Mouse (Mus musculus): ENCODE measurements around the gene Gpsm2. TPM values are rescaled to one million over a fixed set of nuclear protein-coding genes. Genes with fewer than 3 reads are reported as not detected.
"Not testable (repeated sequence)": the region's sequence is repeated elsewhere in the genome, so short reads cannot be mapped to it uniquely, and the experiment has no call there.

Gene Gpsm2
- polyA plus RNA-seq, 1 experiment from 2014 or later = 43.8 TPM

GRCm38 (mm10) chr3:108689015-108689441, 33.1 kb downstream of the Gpsm2 start:
- Histone ChIP-seq H3K36me3 (ENCODE audit: control insufficient read depth, insufficient read depth, low read length) (peaks cover 12% of the 10 kb centered on the region), H3K4me2 (ENCODE audit: low read depth, low read length) (no peak overlapping the region), H3K27ac (ENCODE audit: low read length) (no peak overlapping the region), H3K9me3 (ENCODE audit: control insufficient read depth, low read length) (no peaks in the 10 kb centered on the region), H3K4me3 (ENCODE audit: low read length) (no peak overlapping the region), H3K27me3 (ENCODE audit: control insufficient read depth, insufficient read depth, low read depth, low read length) (no peaks in the 10 kb centered on the region), H3K4me1 (replicated peaks; ENCODE audit: control insufficient read depth, insufficient read depth, low read length) (no peaks in the 10 kb centered on the region), H3K9ac (ENCODE audit: low read length) (no peak overlapping the region)
- 77% methylated on average over 6 of the region's 6 CpGs for WGBS
- no peak for ATAC-seq (ENCODE audit: low read depth)

GRCm38 (mm10) chr3:108685701-108686100, 36.4 kb downstream of the Gpsm2 start:
- H3K4me3 ChIP-seq (ENCODE audit: low read length) = no peak overlapping the region
- H3K9ac ChIP-seq (ENCODE audit: low read length) = no peak overlapping the region
- H3K4me2 ChIP-seq (ENCODE audit: low read depth, low read length) = no peak overlapping the region
- peaks cover 18% of the 10 kb centered on the region for H3K36me3 ChIP-seq (ENCODE audit: control insufficient read depth, insufficient read depth, low read length)
- no peaks in the 10 kb centered on the region for H3K27me3 ChIP-seq (ENCODE audit: control insufficient read depth, insufficient read depth, low read depth, low read length)
- no peaks in the 10 kb centered on the region for H3K9me3 ChIP-seq (ENCODE audit: control insufficient read depth, low read length)
- no peak overlapping the region for H3K27ac ChIP-seq (ENCODE audit: low read length)
- H3K4me1 ChIP-seq (replicated peaks; ENCODE audit: control insufficient read depth, insufficient read depth, low read length) = no peaks in the 10 kb centered on the region
- no peak for ATAC-seq (ENCODE audit: low read depth)
- whole genome bisulfite sequencing = 96% methylated on average over 7 of the region's 7 CpGs

- H3K27ac ChIP-seq (ENCODE audit: low read length); H3K4me1 ChIP-seq (replicated peaks; ENCODE audit: control insufficient read depth, insufficient read depth, low read length); H3K27me3 ChIP-seq (ENCODE audit: control insufficient read depth, insufficient read depth, low read depth, low read length); ATAC-seq (ENCODE audit: low read depth); H3K9ac ChIP-seq (ENCODE audit: low read length); H3K4me3 ChIP-seq (ENCODE audit: low read length); H3K4me2 ChIP-seq (ENCODE audit: low read depth, low read length); H3K9me3 ChIP-seq (ENCODE audit: control insufficient read depth, low read length): not testable (repeated sequence)
- 82% methylated on average over 5 of the region's 5 CpGs for WGBS
- peaks cover 26% of the 10 kb centered on the region for H3K36me3 ChIP-seq (ENCODE audit: control insufficient read depth, insufficient read depth, low read length)
Measured at GRCm38 (mm10) chr3:108683597-108683996, 38.5 kb downstream of the Gpsm2 start.

DNA sequence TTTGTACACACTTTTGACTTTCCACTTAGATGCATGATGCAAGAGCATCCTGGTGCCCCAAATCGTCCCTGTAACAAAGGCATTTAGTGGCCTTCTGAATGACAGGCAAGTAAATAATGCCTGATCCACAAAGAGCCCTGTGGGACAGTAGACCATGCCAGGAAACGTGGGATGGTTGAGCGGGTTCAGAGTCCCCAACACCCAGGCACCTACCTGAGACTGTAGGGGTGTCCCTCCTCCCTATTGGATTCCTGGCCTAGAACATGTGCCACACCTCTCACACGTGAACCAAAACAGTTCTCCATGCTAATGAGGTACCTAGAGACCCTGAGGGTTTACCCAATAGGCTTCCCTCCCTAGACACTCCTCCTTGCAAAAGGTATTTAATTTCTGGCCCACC, 41.1 kb downstream of the Gpsm2 start:
- WGBS = 79% methylated on average over 4 of the region's 4 CpGs
- ATAC-seq (ENCODE audit: low read depth) = no peak
- Histone ChIP-seq H3K4me3 (ENCODE audit: low read length) (no peak overlapping the region), H3K4me2 (ENCODE audit: low read depth, low read length) (no peak overlapping the region), H3K4me1 (replicated peaks; ENCODE audit: control insufficient read depth, insufficient read depth, low read length) (no peaks in the 10 kb centered on the region), H3K9me3 (ENCODE audit: control insufficient read depth, low read length) (no peaks in the 10 kb centered on the region), H3K9ac (ENCODE audit: low read length) (no peak overlapping the region), H3K27me3 (ENCODE audit: control insufficient read depth, insufficient read depth, low read depth, low read length) (no peaks in the 10 kb centered on the region), H3K27ac (ENCODE audit: low read length) (no peak overlapping the region), H3K36me3 (ENCODE audit: control insufficient read depth, insufficient read depth, low read length) (peaks cover 38% of the 10 kb centered on the region)

- no peak overlapping the region for H3K9ac ChIP-seq (ENCODE audit: low read length)
- H3K4me3 ChIP-seq (ENCODE audit: low read length) = no peak overlapping the region
- ATAC-seq (ENCODE audit: low read depth) = no peak
- peaks cover 58% of the 10 kb centered on the region for H3K36me3 ChIP-seq (ENCODE audit: control insufficient read depth, insufficient read depth, low read length)
- H3K27me3 ChIP-seq (ENCODE audit: control insufficient read depth, insufficient read depth, low read depth, low read length) = no peaks in the 10 kb centered on the region
- H3K4me1 ChIP-seq (replicated peaks; ENCODE audit: control insufficient read depth, insufficient read depth, low read length) = no peaks in the 10 kb centered on the region
- WGBS = 58% methylated on average over 4 of the region's 4 CpGs
- no peak overlapping the region for H3K27ac ChIP-seq (ENCODE audit: low read length)
- H3K9me3 ChIP-seq (ENCODE audit: control insufficient read depth, low read length) = no peaks in the 10 kb centered on the region
- H3K4me2 ChIP-seq (ENCODE audit: low read depth, low read length) = no peak overlapping the region
Measured at GRCm38 (mm10) chr3:108676616-108677015, 45.5 kb downstream of the Gpsm2 start.

- H3K36me3 ChIP-seq (ENCODE audit: control insufficient read depth, insufficient read depth, low read length) = peaks cover 26% of the 10 kb centered on the region
- H3K4me1 ChIP-seq (replicated peaks; ENCODE audit: control insufficient read depth, insufficient read depth, low read length) = no peaks in the 10 kb centered on the region
- no peak overlapping the region for H3K4me2 ChIP-seq (ENCODE audit: low read depth, low read length)
- 89% methylated on average over 1 of the region's 1 CpGs for WGBS
- no peaks in the 10 kb centered on the region for H3K9me3 ChIP-seq (ENCODE audit: control insufficient read depth, low read length)
- ATAC-seq (ENCODE audit: low read depth) = no peak
- H3K27ac ChIP-seq (ENCODE audit: low read length) = no peak overlapping the region
- no peaks in the 10 kb centered on the region for H3K27me3 ChIP-seq (ENCODE audit: control insufficient read depth, insufficient read depth, low read depth, low read length)
- no peak overlapping the region for H3K9ac ChIP-seq (ENCODE audit: low read length)
- no peak overlapping the region for H3K4me3 ChIP-seq (ENCODE audit: low read length)
Measured at GRCm38 (mm10) chr3:108660941-108661340, 61.2 kb downstream of the Gpsm2 start.

GRCm38 (mm10) chr3:108658612-108659011, 63.5 kb downstream of the Gpsm2 start:
- H3K4me2 ChIP-seq (ENCODE audit: low read depth, low read length) = no peak overlapping the region
- H3K27me3 ChIP-seq (ENCODE audit: control insufficient read depth, insufficient read depth, low read depth, low read length) = no peaks in the 10 kb centered on the region
- H3K27ac ChIP-seq (ENCODE audit: low read length) = no peak overlapping the region
- 94% methylated on average over 9 of the region's 9 CpGs for WGBS
- no peak overlapping the region for H3K9ac ChIP-seq (ENCODE audit: low read length)
- H3K9me3 ChIP-seq (ENCODE audit: control insufficient read depth, low read length) = no peaks in the 10 kb centered on the region
- ATAC-seq (ENCODE audit: low read depth) = no peak
- peaks cover 17% of the 10 kb centered on the region for H3K36me3 ChIP-seq (ENCODE audit: control insufficient read depth, insufficient read depth, low read length)
- no peak overlapping the region for H3K4me3 ChIP-seq (ENCODE audit: low read length)
- H3K4me1 ChIP-seq (replicated peaks; ENCODE audit: control insufficient read depth, insufficient read depth, low read length) = peaks cover 12% of the 10 kb centered on the region

DNA sequence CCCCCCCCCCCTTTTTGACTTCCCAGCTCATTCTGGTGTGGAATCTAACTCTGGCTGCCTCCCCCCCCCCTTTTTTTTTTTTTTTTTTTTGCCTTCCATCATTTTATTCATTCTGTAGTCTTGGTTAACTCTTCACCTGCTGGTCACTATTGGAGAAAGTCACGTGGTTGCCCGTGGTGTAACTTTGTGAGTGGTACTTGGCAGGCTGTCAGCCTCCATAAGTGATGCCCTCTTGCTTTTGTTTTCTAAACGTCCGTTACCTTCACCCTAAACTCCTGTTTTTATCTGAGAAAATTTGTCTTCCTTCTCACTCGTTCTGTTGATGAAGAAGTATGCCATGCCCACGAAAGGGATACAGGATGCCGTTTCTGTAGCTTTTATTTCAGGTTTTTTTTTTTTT, 66.6 kb downstream of the Gpsm2 start:
- Histone ChIP-seq H3K27ac (ENCODE audit: low read length) (no peak overlapping the region), H3K4me1 (replicated peaks; ENCODE audit: control insufficient read depth, insufficient read depth, low read length) (peaks cover 12% of the 10 kb centered on the region), H3K9me3 (ENCODE audit: control insufficient read depth, low read length) (no peaks in the 10 kb centered on the region), H3K4me3 (ENCODE audit: low read length) (no peak overlapping the region), H3K4me2 (ENCODE audit: low read depth, low read length) (no peak overlapping the region), H3K9ac (ENCODE audit: low read length) (no peak overlapping the region), H3K27me3 (ENCODE audit: control insufficient read depth, insufficient read depth, low read depth, low read length) (no peaks in the 10 kb centered on the region), H3K36me3 (ENCODE audit: control insufficient read depth, insufficient read depth, low read length) (no peaks in the 10 kb centered on the region)
- ATAC-seq (ENCODE audit: low read depth) = no peak
- 80% methylated on average over 7 of the region's 7 CpGs for whole genome bisulfite sequencing

GRCm38 (mm10) chr3:108654566-108654965, 67.5 kb downstream of the Gpsm2 start:
- Histone ChIP-seq H3K9me3 (ENCODE audit: control insufficient read depth, low read length) (no peaks in the 10 kb centered on the region), H3K27ac (ENCODE audit: low read length) (no peak overlapping the region), H3K4me1 (replicated peaks; ENCODE audit: control insufficient read depth, insufficient read depth, low read length) (peaks cover 12% of the 10 kb centered on the region), H3K4me3 (ENCODE audit: low read length) (peak overlapping the region; percentile 93), H3K9ac (ENCODE audit: low read length) (peak overlapping the region; percentile 98), H3K27me3 (ENCODE audit: control insufficient read depth, insufficient read depth, low read depth, low read length) (no peaks in the 10 kb centered on the region), H3K36me3 (ENCODE audit: control insufficient read depth, insufficient read depth, low read length) (no peaks in the 10 kb centered on the region), H3K4me2 (ENCODE audit: low read depth, low read length) (peak overlapping the region; percentile 82)
- no peak for ATAC-seq (ENCODE audit: low read depth)
- WGBS = 12% methylated on average over 14 of the region's 14 CpGs
